Mouse (Mus musculus): Measurements from ENCODE around the gene Map3k21. TPM values are rescaled to one million over a fixed set of nuclear protein-coding genes. Genes with fewer than 3 reads are reported as not detected.

Gene Map3k21
- polyA plus RNA-seq (2012; rRNA removed) = 4.4 and 5.0 TPM in 2 replicates

- WGBS = under 1% methylated on average over 93 of the region's 93 CpGs
- Histone ChIP-seq H3K27me3 (replicated peaks; ENCODE audit: control insufficient read depth, insufficient read depth, low read length) (no peaks in the 10 kb centered on the region), H3K27ac (ENCODE audit: insufficient read depth, low read depth, low read length) (peak within 1 kb of the TSS; percentile 85), H3K36me3 (ENCODE audit: control insufficient read depth, insufficient read depth, low read length) (no peaks in the 10 kb centered on the region), H3K4me3 (ENCODE audit: insufficient read depth, low read depth, low read length) (peak within 1 kb of the TSS; percentile 59), H3K4me1 (ENCODE audit: control insufficient read depth, insufficient read depth, low read length) (peaks cover 15% of the 10 kb centered on the region; the same call in 1 of the 2 replicates)
- TF ChIP-seq POLR2A (IDR thresholded peaks at IDR 0.05; ENCODE audit: low read depth, low read length) (no peak), CTCF (conservative IDR thresholded peaks at IDR 0.05; ENCODE audit: insufficient read depth, insufficient read length, low read depth, low read length) (no peak)
- DNase-seq = peak; percentile 50
These were observed at the start of gene Map3k21 for GRCm38 (mm10) chr8:125910365-125911228. Gene Map3k21, plus strand, starts transcription at chr8:125910450.

- 69% methylated on average over 12 of the region's 12 CpGs for WGBS
- Histone ChIP-seq H3K4me1 (ENCODE audit: control insufficient read depth, insufficient read depth, low read length) (no peaks in the 10 kb centered on the region), H3K27ac (ENCODE audit: insufficient read depth, low read depth, low read length) (no peak overlapping the region), H3K36me3 (ENCODE audit: control insufficient read depth, insufficient read depth, low read length) (no peaks in the 10 kb centered on the region), H3K4me3 (ENCODE audit: insufficient read depth, low read depth, low read length) (no peak overlapping the region), H3K27me3 (replicated peaks; ENCODE audit: control insufficient read depth, insufficient read depth, low read length) (no peaks in the 10 kb centered on the region)
- TF ChIP-seq CTCF (conservative IDR thresholded peaks at IDR 0.05; ENCODE audit: insufficient read depth, insufficient read length, low read depth, low read length) = no peak; the same call in 1 of the 2 replicates
- no peak for TF ChIP-seq POLR2A (IDR thresholded peaks at IDR 0.05; ENCODE audit: low read depth, low read length)
- DNase-seq = no peak
These were observed 44.1 kb upstream of the Map3k21 start for GRCm38 (mm10) chr8:125866125-125866524.

- DNase-seq = no peak
- no peak overlapping the region for H3K27ac ChIP-seq (ENCODE audit: insufficient read depth, low read depth, low read length)
- 69% methylated on average over 7 of the region's 7 CpGs for WGBS
- H3K4me1 ChIP-seq (ENCODE audit: control insufficient read depth, insufficient read depth, low read length) = no peaks in the 10 kb centered on the region
- no peaks in the 10 kb centered on the region for H3K27me3 ChIP-seq (replicated peaks; ENCODE audit: control insufficient read depth, insufficient read depth, low read length)
- TF ChIP-seq POLR2A (IDR thresholded peaks at IDR 0.05; ENCODE audit: low read depth, low read length) (no peak), CTCF (conservative IDR thresholded peaks at IDR 0.05; ENCODE audit: insufficient read depth, insufficient read length, low read depth, low read length) (no peak)
- H3K36me3 ChIP-seq (ENCODE audit: control insufficient read depth, insufficient read depth, low read length) = no peaks in the 10 kb centered on the region
- no peak overlapping the region for H3K4me3 ChIP-seq (ENCODE audit: insufficient read depth, low read depth, low read length)
These were observed 41.7 kb upstream of the Map3k21 start for GRCm38 (mm10) chr8:125868552-125868951.

GRCm38 (mm10) chr8:125869739-125870138, 40.5 kb upstream of the Map3k21 start:
- DNase-seq = no peak
- H3K27me3 ChIP-seq (replicated peaks; ENCODE audit: control insufficient read depth, insufficient read depth, low read length) = no peaks in the 10 kb centered on the region
- no peaks in the 10 kb centered on the region for H3K4me1 ChIP-seq (ENCODE audit: control insufficient read depth, insufficient read depth, low read length)
- TF ChIP-seq CTCF (conservative IDR thresholded peaks at IDR 0.05; ENCODE audit: insufficient read depth, insufficient read length, low read depth, low read length) (no peak), POLR2A (IDR thresholded peaks at IDR 0.05; ENCODE audit: low read depth, low read length) (no peak)
- no peaks in the 10 kb centered on the region for H3K36me3 ChIP-seq (ENCODE audit: control insufficient read depth, insufficient read depth, low read length)
- H3K4me3 ChIP-seq (ENCODE audit: insufficient read depth, low read depth, low read length) = no peak overlapping the region
- 97% methylated on average over 3 of the region's 3 CpGs for WGBS
- no peak overlapping the region for H3K27ac ChIP-seq (ENCODE audit: insufficient read depth, low read depth, low read length)

GRCm38 (mm10) chr8:125870179-125870702, 40.0 kb upstream of the Map3k21 start:
- Histone ChIP-seq H3K4me3 (ENCODE audit: insufficient read depth, low read depth, low read length) (no peak overlapping the region), H3K27ac (ENCODE audit: insufficient read depth, low read depth, low read length) (no peak overlapping the region), H3K36me3 (ENCODE audit: control insufficient read depth, insufficient read depth, low read length) (no peaks in the 10 kb centered on the region), H3K4me1 (ENCODE audit: control insufficient read depth, insufficient read depth, low read length) (no peaks in the 10 kb centered on the region), H3K27me3 (replicated peaks; ENCODE audit: control insufficient read depth, insufficient read depth, low read length) (no peaks in the 10 kb centered on the region)
- TF ChIP-seq POLR2A (IDR thresholded peaks at IDR 0.05; ENCODE audit: low read depth, low read length) (no peak), CTCF (conservative IDR thresholded peaks at IDR 0.05; ENCODE audit: insufficient read depth, insufficient read length, low read depth, low read length) (no peak)
- DNase-seq = no peak
- 40% methylated on average over 6 of the region's 6 CpGs for WGBS

GRCm38 (mm10) chr8:125870821-125871321, 39.4 kb upstream of the Map3k21 start:
- DNase-seq = peak; percentile 53
- Histone ChIP-seq H3K36me3 (ENCODE audit: control insufficient read depth, insufficient read depth, low read length) (no peaks in the 10 kb centered on the region), H3K27me3 (replicated peaks; ENCODE audit: control insufficient read depth, insufficient read depth, low read length) (no peaks in the 10 kb centered on the region), H3K27ac (ENCODE audit: insufficient read depth, low read depth, low read length) (no peak overlapping the region), H3K4me3 (ENCODE audit: insufficient read depth, low read depth, low read length) (no peak overlapping the region), H3K4me1 (ENCODE audit: control insufficient read depth, insufficient read depth, low read length) (no peaks in the 10 kb centered on the region)
- 6% methylated on average over 7 of the region's 7 CpGs for WGBS
- TF ChIP-seq POLR2A (IDR thresholded peaks at IDR 0.05; ENCODE audit: low read depth, low read length) (no peak), CTCF (conservative IDR thresholded peaks at IDR 0.05; ENCODE audit: insufficient read depth, insufficient read length, low read depth, low read length) (peak; percentile 86)
